Mouse (Mus musculus) ES-CJ7 (cell line): ENCODE results near the gene Coq4.
A peak's percentile ranks its signal among the peaks of the same experiment; 100 is the strongest.

ENCODE experiments used
- DNase-seq: peaks from one replicate; pipeline ENCODE4 v3.0.0; 2011; ENCODE audit warnings: low read depth, low spot score

Coq4 gene

GRCm38 (mm10) chr2:29792772-29793487 lies 5.6 kb downstream of the Coq4 start:
- DNase-seq = no peak

GRCm38 (mm10) chr2:29802075-29802826 lies 15.0 kb downstream of the Coq4 start, which contains the start of gene Slc27a4:
Gene Slc27a4, plus strand, starts transcription at chr2:29802634.
- DNase-seq = peak; percentile 89

GRCm38 (mm10) chr2:29802827-29803201 lies 15.5 kb downstream of the Coq4 start:
- no peak for DNase-seq

- peak; percentile 65 for DNase-seq
Measured at GRCm38 (mm10) chr2:29803400-29803831, 16.1 kb downstream of the Coq4 start.

- no peak for DNase-seq
Measured at GRCm38 (mm10) chr2:29815678-29816371, 28.5 kb downstream of the Coq4 start.

- peak; percentile 90 for DNase-seq
Measured at GRCm38 (mm10) chr2:29817426-29818232, 30.3 kb downstream of the Coq4 start.

- DNase-seq = no peak
Measured at GRCm38 (mm10) chr2:29819363-29819762, 32.1 kb downstream of the Coq4 start.

- DNase-seq = peak; percentile 98
Measured at GRCm38 (mm10) chr2:29820025-29820817, 32.9 kb downstream of the Coq4 start, which contains the start of gene Urm1. Gene Urm1, plus strand, starts transcription at chr2:29820075.

- no peak for DNase-seq
Measured at GRCm38 (mm10) chr2:29826318-29826925, 39.1 kb downstream of the Coq4 start.

GRCm38 (mm10) chr2:29826926-29827708 lies 39.8 kb downstream of the Coq4 start:
- peak; percentile 98 for DNase-seq

GRCm38 (mm10) chr2:29827709-29828024 lies 40.4 kb downstream of the Coq4 start:
- DNase-seq = no peak

- DNase-seq = no peak
Measured at GRCm38 (mm10) chr2:29831106-29831505, 43.8 kb downstream of the Coq4 start.

- peak; percentile 69 for DNase-seq
Measured at GRCm38 (mm10) chr2:29833796-29834195, 46.5 kb downstream of the Coq4 start.

GRCm38 (mm10) chr2:29835391-29835899 lies 48.2 kb downstream of the Coq4 start:
- DNase-seq = peak; percentile 97

GRCm38 (mm10) chr2:29839460-29839859 lies 52.2 kb downstream of the Coq4 start:
- DNase-seq = no peak

- no peak for DNase-seq
Measured at GRCm38 (mm10) chr2:29843231-29844105, 56.2 kb downstream of the Coq4 start.

GRCm38 (mm10) chr2:29844115-29844514 lies 56.8 kb downstream of the Coq4 start:
- DNase-seq = no peak

- DNase-seq = no peak
Measured at GRCm38 (mm10) chr2:29844661-29845060, 57.4 kb downstream of the Coq4 start.
